Mouse (Mus musculus): Measurements from ENCODE around the gene Rps15a. TPM values are rescaled to one million over a fixed set of nuclear protein-coding genes. Genes with fewer than 3 reads are reported as not detected.

Rps15a gene
- polyA plus RNA-seq, 1 experiment from 2014 or later: 937 TPM

DNA sequence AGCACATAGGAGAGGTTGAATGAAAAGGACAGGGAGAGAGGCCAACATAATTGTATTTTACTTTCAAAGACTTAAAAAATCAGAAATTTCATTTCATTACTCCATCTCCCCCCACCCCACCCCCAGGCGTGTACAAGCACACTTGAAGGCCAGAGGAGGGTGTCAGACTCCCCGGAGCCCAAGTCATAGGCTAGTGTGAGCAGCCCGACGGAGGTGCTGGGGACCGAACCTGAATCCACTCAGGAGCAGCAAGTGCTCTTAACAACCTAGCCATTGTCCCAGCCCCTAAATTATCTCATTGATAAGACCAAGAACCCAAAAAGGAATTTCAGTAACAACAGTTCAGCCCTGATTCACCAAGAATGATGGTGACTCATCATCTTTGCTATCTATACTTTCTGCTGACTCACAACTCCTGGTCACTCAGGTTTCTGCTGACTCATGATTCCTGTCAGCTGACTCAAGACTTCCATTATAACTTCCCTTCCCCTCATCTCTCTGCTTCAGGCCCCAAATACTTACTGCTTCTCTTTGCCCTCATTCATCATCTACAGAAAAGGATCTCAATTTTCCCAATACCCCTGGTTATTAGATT, 11.4 kb downstream of the Rps15a start:
- no peak for DNase-seq (ENCODE audit: low spot score)
- WGBS: 57% methylated on average over 5 of the region's 5 CpGs
- Histone ChIP-seq H3K9ac (ENCODE audit: low read depth, low read length) (no peak overlapping the region), H3K27me3 (replicated peaks; ENCODE audit: control insufficient read depth, insufficient read depth, low read length) (no peaks in the 10 kb centered on the region), H3K4me3 (ENCODE audit: low read depth, low read length) (no peak overlapping the region), H3K9me3 (ENCODE audit: control insufficient read depth, low read length) (no peaks in the 10 kb centered on the region), H3K27ac (ENCODE audit: low read depth, low read length) (peak overlapping the region; percentile 45; the same call in 1 of the 2 replicates), H3K36me3 (ENCODE audit: control insufficient read depth, insufficient read depth, low read length) (peaks cover 44% of the 10 kb centered on the region), H3K4me2 (no peak overlapping the region), H3K4me1 (replicated peaks; ENCODE audit: control insufficient read depth, insufficient read depth, low read length) (peaks cover 15% of the 10 kb centered on the region)
- peak; percentile 13; the same call in 1 of the 2 replicates for ATAC-seq (replicated peaks; ENCODE audit: low FRiP score)

DNA sequence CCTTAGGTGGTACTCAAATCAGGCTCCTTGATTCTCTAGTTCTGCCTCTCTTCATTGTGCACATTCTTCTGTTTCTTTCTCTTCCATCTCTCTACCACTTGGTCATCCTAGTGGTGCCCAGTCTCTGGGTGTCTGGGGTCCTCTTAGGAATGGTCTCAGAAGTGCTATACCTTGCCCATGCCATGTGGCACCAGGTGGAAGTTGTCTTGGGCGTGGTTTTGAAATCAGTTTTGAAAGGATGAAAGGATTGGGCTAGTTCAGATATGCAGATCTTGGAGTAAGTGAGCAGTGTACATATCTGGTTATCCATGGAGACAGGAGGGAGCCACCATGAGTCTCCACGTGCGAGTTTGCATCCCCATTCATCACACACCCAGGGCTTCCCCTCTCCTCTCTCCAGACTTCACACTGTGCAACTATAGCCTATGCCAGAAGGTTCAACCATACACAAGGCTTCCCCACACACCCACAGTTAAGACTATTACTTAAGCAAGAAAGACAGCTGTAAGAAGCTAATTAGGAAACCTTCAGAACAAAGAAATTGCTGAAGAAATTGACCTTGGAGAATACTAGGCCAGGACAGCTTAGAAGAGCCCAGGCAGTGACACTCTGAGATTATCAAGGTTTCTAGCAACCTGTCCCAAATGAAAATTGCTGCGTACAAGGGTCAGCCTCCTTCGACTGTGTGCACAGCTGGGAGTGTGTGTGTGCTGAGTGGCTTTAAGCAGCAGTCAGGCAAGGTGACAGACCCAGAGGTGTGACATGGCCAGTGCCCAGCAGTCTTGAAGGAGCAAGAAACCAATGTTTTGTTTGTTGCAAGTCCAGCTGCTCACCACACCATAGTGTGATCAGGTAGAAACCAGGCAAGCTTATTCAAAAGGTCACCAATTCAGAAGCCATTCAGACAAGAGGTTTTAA, 12.3 kb downstream of the Rps15a start:
- Histone ChIP-seq H3K4me1 (replicated peaks; ENCODE audit: control insufficient read depth, insufficient read depth, low read length) (peaks cover 15% of the 10 kb centered on the region), H3K9me3 (ENCODE audit: control insufficient read depth, low read length) (no peaks in the 10 kb centered on the region), H3K9ac (ENCODE audit: low read depth, low read length) (no peak overlapping the region), H3K4me3 (ENCODE audit: low read depth, low read length) (no peak overlapping the region), H3K27ac (ENCODE audit: low read depth, low read length) (no peak overlapping the region; the same call in 1 of the 2 replicates), H3K27me3 (replicated peaks; ENCODE audit: control insufficient read depth, insufficient read depth, low read length) (no peaks in the 10 kb centered on the region), H3K36me3 (ENCODE audit: control insufficient read depth, insufficient read depth, low read length) (peaks cover 35% of the 10 kb centered on the region), H3K4me2 (no peak overlapping the region)
- 44% methylated on average over 5 of the region's 5 CpGs for WGBS
- peak; percentile 49 for DNase-seq (ENCODE audit: low spot score)
- ATAC-seq (replicated peaks; ENCODE audit: low FRiP score): peak; percentile 16

DNA sequence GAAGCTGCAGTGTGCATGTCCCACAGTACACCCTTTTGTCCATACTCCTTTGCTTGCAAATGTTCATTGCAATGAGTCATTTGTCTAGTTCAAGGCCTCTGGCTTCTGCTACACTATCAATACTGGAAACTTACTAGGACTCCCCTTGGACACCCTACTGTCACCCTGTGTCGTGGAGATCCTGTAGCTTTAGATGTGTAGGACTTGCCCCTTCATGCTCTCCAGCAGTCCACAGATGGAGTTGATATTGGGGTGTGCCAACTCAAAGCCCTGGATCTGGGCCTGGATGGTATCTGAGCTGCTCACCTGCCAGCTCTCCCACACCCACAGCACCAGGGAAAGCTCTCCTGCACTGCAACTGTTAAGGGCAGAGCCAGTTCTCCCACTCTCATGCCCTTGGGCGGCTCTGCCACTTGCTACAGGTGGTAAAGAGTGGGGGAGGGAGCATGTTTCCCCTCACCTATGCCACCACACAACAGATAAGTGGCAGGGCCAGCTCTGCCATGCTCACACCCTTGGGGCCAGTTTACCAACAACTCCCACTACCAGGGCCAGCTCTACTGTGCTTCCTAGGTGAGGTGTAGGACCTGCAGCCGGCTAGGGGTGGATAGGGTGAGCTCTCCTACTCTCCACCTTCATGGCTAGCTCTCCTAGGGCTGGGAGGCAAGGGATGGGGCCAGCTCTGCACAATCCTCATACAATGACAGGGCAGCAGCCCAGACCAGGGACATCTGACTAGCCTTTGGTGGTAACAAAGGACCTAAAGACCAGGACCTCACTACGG, 13.1 kb downstream of the Rps15a start:
- H3K27ac ChIP-seq (ENCODE audit: low read depth, low read length): peak overlapping the region; percentile 54; the same call in 1 of the 2 replicates

DNA sequence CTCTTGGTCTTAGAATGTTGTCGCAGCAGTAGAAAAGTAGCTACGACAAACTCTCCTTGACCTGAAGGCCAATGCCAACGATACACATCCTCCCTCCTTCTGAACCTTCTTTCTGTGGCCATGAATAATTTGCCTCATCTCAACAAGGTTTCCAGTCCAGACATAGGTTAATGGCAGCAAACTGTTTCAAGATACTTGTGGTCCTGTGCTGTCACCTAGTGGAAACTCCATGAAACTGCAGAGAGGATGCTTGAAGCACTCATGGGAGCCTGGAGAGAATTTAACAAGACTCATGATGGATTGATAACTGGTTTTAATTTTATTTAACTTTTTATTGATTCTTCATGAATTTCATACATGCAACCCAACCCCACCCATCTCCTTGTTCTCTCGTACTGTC, 13.8 kb downstream of the Rps15a start:
- Histone ChIP-seq H3K9ac (ENCODE audit: low read depth, low read length) (no peak overlapping the region), H3K4me2 (no peak overlapping the region), H3K9me3 (ENCODE audit: control insufficient read depth, low read length) (no peaks in the 10 kb centered on the region), H3K4me3 (ENCODE audit: low read depth, low read length) (no peak overlapping the region), H3K27me3 (replicated peaks; ENCODE audit: control insufficient read depth, insufficient read depth, low read length) (no peaks in the 10 kb centered on the region), H3K4me1 (replicated peaks; ENCODE audit: control insufficient read depth, insufficient read depth, low read length) (peaks cover 10% of the 10 kb centered on the region), H3K36me3 (ENCODE audit: control insufficient read depth, insufficient read depth, low read length) (peaks cover 21% of the 10 kb centered on the region), H3K27ac (ENCODE audit: low read depth, low read length) (no peak overlapping the region)
- no peak for DNase-seq (ENCODE audit: low spot score)
- ATAC-seq (replicated peaks; ENCODE audit: low FRiP score): no peak
- WGBS: 46% methylated on average over 4 of the region's 4 CpGs

More for the DNA sequence above, 13.1 kb downstream of the Rps15a start:
- Histone ChIP-seq H3K9me3 (ENCODE audit: control insufficient read depth, low read length) (no peaks in the 10 kb centered on the region), H3K4me1 (replicated peaks; ENCODE audit: control insufficient read depth, insufficient read depth, low read length) (peaks cover 10% of the 10 kb centered on the region), H3K27me3 (replicated peaks; ENCODE audit: control insufficient read depth, insufficient read depth, low read length) (no peaks in the 10 kb centered on the region), H3K4me3 (ENCODE audit: low read depth, low read length) (no peak overlapping the region), H3K9ac (ENCODE audit: low read depth, low read length) (no peak overlapping the region), H3K36me3 (ENCODE audit: control insufficient read depth, insufficient read depth, low read length) (peaks cover 28% of the 10 kb centered on the region), H3K4me2 (no peak overlapping the region)
- peak; percentile 56 for DNase-seq (ENCODE audit: low spot score)
- ATAC-seq (replicated peaks; ENCODE audit: low FRiP score): peak; percentile 58
- WGBS: 37% methylated on average over 4 of the region's 4 CpGs

DNA sequence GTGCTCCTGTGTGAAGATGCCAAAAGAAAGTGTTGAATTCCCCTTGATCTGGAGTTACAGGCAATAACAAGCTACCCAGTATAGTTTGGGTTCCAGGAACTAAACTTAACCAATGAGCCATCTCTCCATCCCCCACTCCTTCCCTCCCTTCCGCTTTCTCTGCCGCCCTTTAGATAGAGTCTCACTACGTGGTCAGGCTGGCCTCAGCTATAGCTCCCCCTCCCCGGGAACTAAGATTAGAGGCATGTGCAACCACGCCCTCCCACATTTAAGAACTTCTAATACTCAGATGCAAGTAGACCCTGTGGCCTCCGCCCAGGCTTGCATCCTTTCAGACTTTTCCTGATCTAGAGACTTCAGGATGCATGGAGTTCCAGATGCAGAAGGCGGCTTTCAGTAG, 18.4 kb downstream of the Rps15a start:
- ATAC-seq (replicated peaks; ENCODE audit: low FRiP score) (peak; percentile 70), DNase-seq (ENCODE audit: low spot score) (no peak)
- Histone ChIP-seq H3K36me3 (ENCODE audit: control insufficient read depth, insufficient read depth, low read length) (no peaks in the 10 kb centered on the region), H3K27me3 (replicated peaks; ENCODE audit: control insufficient read depth, insufficient read depth, low read length) (no peaks in the 10 kb centered on the region), H3K4me3 (ENCODE audit: low read depth, low read length) (no peak overlapping the region), H3K4me2 (0 out of 2 replicates have a peak overlapping the region, but pooled peaks have one; percentile 22), H3K4me1 (replicated peaks; ENCODE audit: control insufficient read depth, insufficient read depth, low read length) (peaks cover 4% of the 10 kb centered on the region), H3K9ac (ENCODE audit: low read depth, low read length) (no peak overlapping the region), H3K27ac (ENCODE audit: low read depth, low read length) (no peak overlapping the region), H3K9me3 (ENCODE audit: control insufficient read depth, low read length) (no peaks in the 10 kb centered on the region)
- WGBS: 39% methylated on average over 7 of the region's 7 CpGs

DNA sequence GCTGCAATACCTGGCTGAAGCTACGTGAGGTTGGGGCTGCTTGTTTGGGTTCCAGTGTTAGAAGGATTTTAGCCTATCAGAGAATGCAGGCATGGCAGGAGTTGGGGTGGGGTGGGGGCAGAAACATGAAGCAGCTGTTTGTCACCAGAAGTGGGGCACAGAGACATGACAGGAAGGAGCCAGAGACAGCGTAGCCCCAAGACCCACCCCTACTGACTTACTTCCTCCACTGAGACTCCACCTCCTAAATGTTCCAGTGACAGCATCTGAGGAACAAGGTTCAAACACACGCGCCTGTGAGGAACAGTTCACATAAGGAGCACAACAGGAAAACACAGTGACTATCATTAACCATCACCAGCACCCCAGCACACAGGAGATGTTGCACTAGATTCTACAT, 36.0 kb downstream of the Rps15a start:
- Histone ChIP-seq H3K27ac (ENCODE audit: low read depth, low read length) (no peak overlapping the region), H3K9me3 (ENCODE audit: control insufficient read depth, low read length) (no peaks in the 10 kb centered on the region), H3K36me3 (ENCODE audit: control insufficient read depth, insufficient read depth, low read length) (no peaks in the 10 kb centered on the region), H3K9ac (ENCODE audit: low read depth, low read length) (no peak overlapping the region), H3K4me1 (replicated peaks; ENCODE audit: control insufficient read depth, insufficient read depth, low read length) (no peaks in the 10 kb centered on the region), H3K4me3 (ENCODE audit: low read depth, low read length) (no peak overlapping the region), H3K27me3 (replicated peaks; ENCODE audit: control insufficient read depth, insufficient read depth, low read length) (no peaks in the 10 kb centered on the region), H3K4me2 (no peak overlapping the region)
- 72% methylated on average over 4 of the region's 4 CpGs for WGBS
- DNase-seq (ENCODE audit: low spot score): no peak
- no peak for ATAC-seq (replicated peaks; ENCODE audit: low FRiP score)

DNA sequence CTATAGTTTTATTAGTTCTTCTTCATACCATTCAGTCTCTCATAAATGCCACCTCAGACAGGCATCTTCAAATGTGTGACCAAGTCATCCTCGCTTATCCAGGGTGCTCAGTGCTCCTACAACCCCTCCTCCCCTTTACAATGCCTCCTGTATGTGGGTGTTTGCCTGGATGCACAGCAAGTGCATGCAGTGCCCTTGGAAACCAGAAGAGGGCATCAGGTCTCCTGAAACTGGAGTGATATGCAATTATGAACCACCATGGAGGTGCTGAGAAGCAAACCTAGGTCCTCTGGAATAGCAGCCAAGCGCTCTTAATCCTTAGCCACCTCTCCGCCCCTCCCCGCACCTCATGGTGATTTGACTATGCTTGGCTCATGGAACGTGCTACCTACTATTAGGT, 36.9 kb downstream of the Rps15a start:
- Histone ChIP-seq H3K27ac (ENCODE audit: low read depth, low read length) (no peak overlapping the region), H3K4me2 (no peak overlapping the region), H3K9me3 (ENCODE audit: control insufficient read depth, low read length) (no peaks in the 10 kb centered on the region), H3K4me1 (replicated peaks; ENCODE audit: control insufficient read depth, insufficient read depth, low read length) (no peaks in the 10 kb centered on the region), H3K4me3 (ENCODE audit: low read depth, low read length) (no peak overlapping the region), H3K9ac (ENCODE audit: low read depth, low read length) (no peak overlapping the region), H3K36me3 (ENCODE audit: control insufficient read depth, insufficient read depth, low read length) (no peaks in the 10 kb centered on the region), H3K27me3 (replicated peaks; ENCODE audit: control insufficient read depth, insufficient read depth, low read length) (no peaks in the 10 kb centered on the region)
- 83% methylated on average over 5 of the region's 5 CpGs for WGBS
- no peak for DNase-seq (ENCODE audit: low spot score)
- no peak for ATAC-seq (replicated peaks; ENCODE audit: low FRiP score)

DNA sequence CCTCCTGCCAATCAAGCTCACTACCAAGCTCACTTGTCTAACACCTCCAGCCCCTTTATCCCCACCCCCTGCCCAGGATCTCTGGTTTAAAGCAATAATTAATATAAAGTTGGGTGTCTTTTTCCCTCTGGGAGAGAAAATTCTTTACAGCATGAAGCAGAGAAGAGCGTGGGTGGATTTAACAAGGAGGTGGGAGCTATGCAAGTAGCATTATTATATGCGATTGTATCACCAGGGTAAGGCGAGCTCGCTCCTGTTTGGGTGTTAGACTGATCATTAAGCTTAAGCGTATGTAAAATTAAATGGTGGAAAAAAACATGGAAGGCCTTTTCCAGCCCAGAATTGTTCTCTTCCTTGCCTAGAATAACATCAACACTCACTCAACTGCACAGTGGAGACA, 48.7 kb downstream of the Rps15a start:
- no peak overlapping the region for H3K9ac ChIP-seq (ENCODE audit: low read depth, low read length)
- H3K36me3 ChIP-seq (ENCODE audit: control insufficient read depth, insufficient read depth, low read length): no peaks in the 10 kb centered on the region
- no peaks in the 10 kb centered on the region for H3K4me1 ChIP-seq (replicated peaks; ENCODE audit: control insufficient read depth, insufficient read depth, low read length)
- no peaks in the 10 kb centered on the region for H3K9me3 ChIP-seq (ENCODE audit: control insufficient read depth, low read length)
- H3K27me3 ChIP-seq (replicated peaks; ENCODE audit: control insufficient read depth, insufficient read depth, low read length): no peaks in the 10 kb centered on the region
- H3K27ac ChIP-seq (ENCODE audit: low read depth, low read length): no peak overlapping the region
- H3K4me3 ChIP-seq (ENCODE audit: low read depth, low read length): no peak overlapping the region
- DNase-seq (ENCODE audit: low spot score): no peak
- H3K4me2 ChIP-seq: no peak overlapping the region
- 90% methylated on average over 5 of the region's 5 CpGs for WGBS
- ATAC-seq (replicated peaks; ENCODE audit: low FRiP score): no peak
